Mouse (Mus musculus) CD8-positive naive resting alpha-beta T cell, adult 2 months (primary cell): Measurements from ENCODE around the gene Ly75.

Source experiments
- DNase-seq, 2 experiments: peaks; one replicate each; pipeline ENCODE4 v3.0.0; 2022; ENCODE audit warnings: low read depth in 2 of 2, low spot score in 2 of 2

Gene Ly75

GRCm38 (mm10) chr2:60326948-60327347, 56.2 kb downstream of the Ly75 start:
- no peak for DNase-seq

DNA sequence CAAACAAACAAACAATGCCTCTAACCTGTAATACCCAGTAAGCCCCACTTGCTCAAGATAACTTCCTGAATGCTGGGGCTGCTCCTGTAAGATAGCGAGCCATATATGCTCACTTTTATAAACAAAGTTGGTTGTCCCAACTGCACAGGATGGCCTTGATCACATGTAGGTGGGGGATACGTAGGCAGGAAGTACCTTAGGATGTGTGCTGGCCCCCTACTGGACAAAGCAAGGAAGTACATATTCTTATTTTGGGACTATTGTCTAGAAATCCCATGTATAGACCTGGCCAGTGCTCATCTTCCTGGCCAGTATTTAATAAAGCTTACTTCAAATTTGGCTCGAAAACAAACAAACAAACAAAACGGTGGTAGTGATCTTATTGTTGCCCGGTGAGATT, 59.7 kb downstream of the Ly75 start:
- DNase-seq = peak; percentile 4 to 10

DNA sequence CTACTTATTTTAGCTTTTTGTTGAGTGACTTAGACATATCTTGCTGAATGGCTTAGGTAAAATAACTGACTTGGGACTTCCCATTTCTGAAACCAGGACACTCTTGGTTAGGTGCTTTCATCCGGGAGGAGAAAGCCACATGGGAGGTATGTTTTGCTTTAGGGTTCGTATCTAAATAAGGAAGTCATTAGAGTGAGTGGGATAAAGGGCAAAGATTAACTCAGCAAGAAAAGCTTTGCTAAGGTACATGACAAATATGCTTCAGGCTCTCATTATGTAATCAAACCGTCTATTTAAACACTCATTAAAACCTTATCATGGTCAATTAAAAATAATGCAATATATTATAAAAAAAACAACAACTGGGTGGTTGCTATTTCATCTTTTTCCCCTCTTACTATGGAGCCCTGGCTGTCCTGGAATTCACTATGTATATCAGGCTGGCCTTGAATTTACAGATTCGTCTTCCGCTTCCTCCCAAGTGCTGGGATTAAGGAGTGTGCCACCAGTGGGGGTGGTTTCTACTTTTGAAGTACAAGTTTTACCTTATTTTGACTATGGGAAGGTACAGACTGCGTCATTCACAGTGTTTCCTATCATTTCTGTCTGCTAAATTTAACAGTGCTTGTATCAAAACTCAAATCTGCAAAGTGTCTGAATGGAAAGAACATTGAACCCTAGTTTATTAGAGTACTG, 60.9 kb downstream of the Ly75 start:
- DNase-seq = no peak

DNA sequence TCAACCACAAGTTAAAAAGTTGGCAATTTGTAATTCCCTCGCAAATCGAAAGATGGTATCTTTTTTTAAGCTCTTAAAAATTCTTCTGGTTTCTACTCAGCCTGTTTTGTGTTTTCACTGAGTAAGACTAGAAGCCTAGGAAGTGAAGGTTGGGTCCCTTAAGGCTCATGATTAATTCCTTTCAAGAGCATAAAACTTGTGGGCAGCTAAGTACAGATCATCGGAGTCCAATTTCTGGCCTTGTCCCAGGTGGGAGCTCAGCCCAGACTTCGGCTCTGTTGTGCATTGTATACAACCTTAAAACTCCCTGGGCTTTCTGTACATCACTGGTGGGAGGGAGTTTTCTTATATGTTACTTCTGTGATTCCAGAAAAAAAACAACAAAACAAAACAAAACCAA, 79.3 kb downstream of the Ly75 start:
- DNase-seq = no peak

DNA sequence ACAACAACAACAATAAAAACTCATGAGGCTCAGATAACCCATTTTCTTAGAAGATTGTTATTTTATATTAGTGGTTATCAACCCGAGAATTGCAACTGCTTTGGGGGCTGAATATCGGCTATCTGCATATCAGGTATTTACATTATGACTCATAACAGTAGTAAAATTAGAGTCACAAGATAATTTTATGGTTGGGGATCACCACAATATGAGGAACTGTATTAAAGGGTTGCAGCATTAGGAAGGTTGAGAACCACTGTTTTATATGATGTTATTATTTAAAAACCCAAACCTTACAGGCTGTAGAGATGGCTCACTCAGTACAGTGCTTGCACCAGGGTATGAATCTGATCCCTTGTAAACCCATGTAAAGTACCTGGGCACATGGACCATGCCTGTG, 83.8 kb downstream of the Ly75 start:
- no peak for DNase-seq

DNA sequence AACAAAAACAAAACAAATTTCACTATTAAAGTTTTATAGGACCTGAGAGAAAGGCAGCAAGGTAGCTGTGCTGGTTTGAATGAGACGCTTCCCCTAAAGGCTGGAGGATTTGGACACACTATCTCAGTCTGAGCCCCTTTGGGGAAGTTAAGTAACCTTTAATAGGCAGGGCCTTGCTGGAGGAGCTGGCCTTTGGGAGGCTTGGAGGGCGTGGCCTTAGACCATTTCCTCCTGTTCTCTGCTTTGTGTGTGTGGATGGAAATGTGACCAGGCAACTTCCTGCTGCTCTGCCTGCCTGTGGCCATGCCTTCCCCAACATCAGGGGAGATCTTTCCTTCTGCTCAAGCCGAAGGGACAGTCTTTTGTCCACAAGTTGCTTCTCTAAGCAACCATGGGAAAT, 84.8 kb downstream of the Ly75 start:
- DNase-seq = no peak

DNA sequence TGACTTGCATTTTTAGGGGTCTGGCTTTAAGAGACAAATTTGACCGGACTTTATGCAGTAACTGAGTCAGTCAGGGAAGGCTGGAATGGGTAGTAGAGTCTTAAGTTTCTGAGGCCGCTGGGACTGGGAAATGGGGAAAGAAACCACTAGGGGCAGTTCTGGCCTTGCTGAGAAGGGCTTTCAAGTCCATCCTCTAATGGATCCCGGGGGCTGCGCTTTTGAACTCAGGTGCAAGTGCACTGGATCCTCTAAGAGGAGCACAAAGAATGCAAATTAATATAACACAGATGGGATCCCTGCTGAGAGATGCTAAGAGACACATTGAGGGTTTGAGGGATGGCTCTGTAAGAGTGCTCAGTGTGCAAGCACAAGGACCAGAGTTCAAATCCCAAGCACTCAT, 91.7 kb downstream of the Ly75 start:
- no peak for DNase-seq

GRCm38 (mm10) chr2:60289451-60289850, 93.7 kb downstream of the Ly75 start:
- no peak for DNase-seq

DNA sequence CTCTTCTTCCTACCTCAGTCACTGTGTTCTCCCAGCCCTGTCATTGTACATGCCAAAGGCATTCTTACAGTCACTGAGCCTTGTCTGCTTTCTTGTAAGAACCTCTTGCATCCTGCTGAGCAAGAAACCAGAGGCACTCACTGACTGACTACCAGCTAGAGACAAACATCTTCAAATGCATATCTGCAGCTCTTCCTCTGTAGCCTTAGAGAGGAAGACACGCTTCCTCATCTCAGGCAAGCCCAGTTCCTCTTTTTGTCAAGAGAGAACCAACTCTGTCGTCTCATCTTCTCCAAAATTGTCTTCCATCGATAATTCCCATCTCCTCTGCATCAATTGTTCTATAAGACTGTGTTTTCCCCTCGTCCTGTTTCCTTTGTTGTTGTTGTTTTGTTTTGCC, 94.5 kb downstream of the Ly75 start:
- no peak for DNase-seq

GRCm38 (mm10) chr2:60285107-60285617, 97.9 kb downstream of the Ly75 start:
- no peak for DNase-seq

DNA sequence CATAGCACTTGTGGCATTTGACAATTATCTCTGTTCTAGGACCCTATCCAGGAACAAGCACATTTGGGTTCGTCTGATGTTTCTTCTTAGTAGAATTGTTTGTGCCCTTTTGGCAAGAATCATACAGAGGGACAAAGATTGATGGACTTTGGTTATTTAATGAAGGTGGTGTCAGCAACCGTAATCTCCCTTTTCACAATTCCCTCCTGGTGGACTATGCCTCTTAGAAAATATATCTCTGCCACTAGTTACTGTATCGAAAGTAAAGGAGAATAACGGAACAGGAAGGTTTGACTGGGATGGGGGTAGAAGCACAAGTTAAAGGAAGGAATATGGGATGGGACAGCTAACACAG, 98.7 kb downstream of the Ly75 start, which contains the start of gene Cd302:
Cd302 (minus strand) TSS at position 22 of the 355 bp plus-strand sequence.
- DNase-seq = no peak

DNA sequence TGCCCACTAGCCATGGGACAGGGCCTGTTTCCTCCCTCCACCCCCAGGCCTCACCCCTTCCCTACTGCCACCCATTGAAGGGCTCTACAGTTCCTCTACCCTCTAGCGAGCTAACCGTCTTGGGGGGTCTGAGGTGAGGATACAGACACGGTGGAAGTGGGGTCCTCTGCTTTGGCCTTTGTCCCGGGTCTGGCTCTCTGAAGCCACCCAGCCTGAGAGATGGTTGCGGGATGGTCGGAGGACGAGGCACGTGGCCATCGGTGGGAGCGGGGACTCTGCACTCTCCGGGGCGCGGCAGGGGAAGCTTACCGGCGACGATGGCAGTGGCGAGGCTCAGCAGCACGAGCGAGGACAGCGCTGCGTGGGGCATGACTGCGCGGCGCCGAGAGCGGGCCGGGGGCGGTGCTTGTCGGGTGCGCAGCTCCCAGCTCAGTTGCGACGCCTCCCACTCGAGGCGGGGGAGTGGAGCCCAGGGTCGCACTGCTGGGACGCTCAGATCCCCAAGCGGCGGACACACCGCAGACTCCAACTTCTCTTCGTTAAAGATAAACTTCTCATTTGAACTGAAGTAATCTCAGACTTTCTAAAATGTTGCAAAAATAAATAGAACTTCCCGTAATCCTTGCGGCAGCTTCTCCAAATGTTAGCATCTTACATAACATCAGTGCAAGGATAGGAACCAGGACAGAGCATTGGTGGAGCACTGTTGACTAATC, 99.2 kb downstream of the Ly75 start:
- DNase-seq = peak in 1 of 2 experiments; percentile 23

- no peak for DNase-seq
Measured at GRCm38 (mm10) chr2:60283208-60283750, 99.8 kb downstream of the Ly75 start.

GRCm38 (mm10) chr2:60282625-60283024, 100.5 kb downstream of the Ly75 start:
- no peak for DNase-seq

- peak in 1 of 2 experiments; percentile 24 for DNase-seq
Measured at GRCm38 (mm10) chr2:60278627-60279026, 104.5 kb downstream of the Ly75 start.

- DNase-seq = no peak
Measured at GRCm38 (mm10) chr2:60269856-60270479, 113.1 kb downstream of the Ly75 start.

DNA sequence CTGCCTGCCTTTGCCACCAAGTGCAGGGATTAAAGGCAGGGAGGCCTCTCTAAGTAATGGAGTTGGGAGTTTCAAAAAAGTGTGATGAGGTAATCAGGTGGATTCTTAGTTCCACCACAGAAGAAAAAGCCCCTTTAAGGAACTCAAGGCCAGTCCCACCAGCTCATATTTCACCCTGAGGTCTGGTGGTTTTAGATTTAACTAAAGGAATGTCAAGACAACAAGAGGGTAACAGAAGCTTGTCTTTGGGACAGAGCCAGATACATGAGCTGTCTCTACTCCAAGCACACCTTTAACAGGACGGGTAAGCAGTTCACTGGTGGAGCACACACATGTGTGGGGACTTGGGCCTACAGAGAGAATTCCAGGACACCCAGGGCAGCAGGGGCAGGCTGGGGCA, 115.5 kb downstream of the Ly75 start:
- no peak for DNase-seq

DNA sequence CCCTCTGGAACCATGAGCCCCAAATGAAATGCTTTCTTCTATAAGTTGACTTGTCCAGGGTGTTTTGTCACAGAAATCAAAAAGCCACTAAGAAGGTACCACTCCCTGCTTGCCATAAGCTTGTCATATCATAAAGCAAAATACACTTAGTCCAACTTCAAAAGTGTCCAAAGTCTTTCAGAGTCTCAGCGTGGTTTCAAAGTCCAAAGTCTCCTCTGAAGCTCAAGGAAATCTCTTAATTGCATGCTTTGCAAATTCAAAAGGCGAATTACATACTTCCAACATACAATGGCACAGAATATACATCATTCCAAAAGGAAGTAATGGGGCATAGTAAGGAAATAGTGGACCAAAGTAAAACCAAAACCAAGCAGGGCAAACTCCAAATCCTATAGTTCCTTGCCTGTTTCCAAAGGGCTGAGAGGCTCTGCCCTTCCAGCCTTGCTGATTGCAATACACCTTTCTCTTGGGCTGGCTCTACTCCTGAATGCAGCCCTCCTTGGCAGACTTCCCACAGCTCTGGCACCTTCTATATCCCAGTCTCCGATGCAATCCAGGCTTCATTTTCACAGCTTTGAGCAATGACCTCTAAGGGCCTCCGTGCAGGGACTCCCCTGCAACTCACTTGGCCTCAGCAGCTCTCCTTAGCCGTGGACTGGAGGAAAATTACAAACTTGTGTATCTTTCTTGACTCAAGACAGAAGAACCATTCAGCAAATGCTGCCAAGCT, 122.3 kb downstream of the Ly75 start:
- no peak for DNase-seq

GRCm38 (mm10) chr2:60259186-60259585, 123.9 kb downstream of the Ly75 start:
- no peak for DNase-seq

- no peak for DNase-seq
Measured at GRCm38 (mm10) chr2:60256751-60257150, 126.4 kb downstream of the Ly75 start.

DNA sequence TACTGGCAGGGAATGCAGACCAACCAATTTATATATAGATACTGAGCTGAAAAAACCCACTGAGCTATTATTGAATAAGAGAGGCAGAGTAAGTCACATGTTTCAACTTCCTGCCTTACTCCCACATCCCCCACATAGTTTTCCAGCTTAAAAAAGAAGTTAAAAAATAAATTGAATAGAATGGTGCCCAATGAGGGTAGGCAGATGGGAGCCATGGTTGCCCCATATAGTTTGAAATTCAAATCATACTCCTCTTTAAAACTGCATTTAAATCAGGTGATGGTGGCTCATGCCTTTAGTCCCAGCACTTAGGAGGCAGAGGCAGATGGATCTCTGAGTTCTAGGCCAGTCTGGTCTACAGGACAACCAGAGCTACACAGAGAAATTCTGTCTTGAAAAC, 129.6 kb downstream of the Ly75 start:
- DNase-seq = no peak
